Mouse (Mus musculus) liver, embryonic 16.5 days (tissue): ENCODE data around the gene Rcan1. TPM values are rescaled to one million over a fixed set of nuclear protein-coding genes. Genes with fewer than 3 reads are reported as not detected.

ENCODE experiments used
- ATAC-seq: fragments of 200-750 bp; cut with Nextera tagmentation; 2 replicates; pipeline ENCODE4 v1.8.0; 2017; ENCODE audit warnings: low read depth, mild to moderate bottlenecking, moderate number of reproducible peaks, moderate library complexity
- H3K27ac ChIP-seq: fragments of 300-500 bp; sonication (generic); 2 replicates; pipeline ENCODE4 v1.5.1; 2014; ENCODE audit warnings: mild to moderate bottlenecking, low read length
- H3K27me3 ChIP-seq: fragments of 300-500 bp; sonication (generic); 2 replicates; pipeline ENCODE4 v1.6.1; 2014; ENCODE audit warnings: low read depth, low read length, mixed read lengths; ENCODE audit not compliant: control insufficient read depth, insufficient read depth
- H3K36me3 ChIP-seq: fragments of 300-500 bp; sonication (generic); 2 replicates; pipeline ENCODE4 v1.6.1; 2014; ENCODE audit warnings: mild to moderate bottlenecking; ENCODE audit not compliant: control insufficient read depth, insufficient read depth
- H3K4me1 ChIP-seq: fragments of 300-500 bp; sonication (generic); 2 replicates; pipeline ENCODE4 v1.6.1; 2014; ENCODE audit warnings: low read depth, low read length, mixed read lengths; ENCODE audit not compliant: control insufficient read depth
- H3K4me2 ChIP-seq: fragments of 300-500 bp; sonication (generic); 2 replicates; pipeline ENCODE4 v1.6.1; 2014; ENCODE audit warnings: low read depth, low read length, mixed read lengths
- H3K4me3 ChIP-seq: fragments of 300-500 bp; sonication (generic); 2 replicates; pipeline ENCODE4 v1.5.1; 2014; ENCODE audit warnings: low read depth, mild to moderate bottlenecking, low read length
- H3K9ac ChIP-seq: fragments of 300-500 bp; sonication (generic); 2 replicates; pipeline ENCODE4 v1.6.1; 2014; ENCODE audit warnings: low read depth, low read length
- H3K9me3 ChIP-seq: fragments of 300-500 bp; sonication (generic); replicated peaks from 2 replicates; pipeline ENCODE4 v1.6.1; 2016; ENCODE audit warnings: low read length; ENCODE audit not compliant: control insufficient read depth
- WGBS: fragments of 180-500 bp; shearing (Covaris S2); extraction: QIAGEN DNeasy Blood & Tissue Kit; methylation state at CpG from one replicate; pipeline ENCODE4 v1.1.7; 2014; ENCODE audit not compliant: insufficient replicate concordance; 5-methylcytosine and 5-hydroxymethylcytosine counted together
- polyA plus RNA-seq: library from polyadenylated mRNA; unstranded; fragments of >200 nt; fragmentation: Nextera tagmentation; extraction: Ambion mirVana; gene quantifications from 2 replicates; pipeline ENCODE4 v1.2.1, GENCODE M21; 2015

Gene Rcan1
- polyA plus RNA-seq, 1 experiment from 2014 or later, result 7.4 TPM

GRCm38 (mm10) chr16:92407883-92408282 lies 62.8 kb downstream of the Rcan1 start:
- Histone ChIP-seq H3K36me3 (no peaks in the 10 kb centered on the region), H3K4me3 (no peak overlapping the region), H3K27me3 (no peaks in the 10 kb centered on the region), H3K9ac (no peak overlapping the region), H3K27ac (no peak overlapping the region), H3K4me2 (no peak overlapping the region), H3K4me1 (peaks cover 2% of the 10 kb centered on the region; the same call in 1 of the 2 replicates), H3K9me3 (no peaks in the 10 kb centered on the region)
- ATAC-seq, result no peak
- WGBS, result 72% methylated on average over 2 of the region's 2 CpGs

- H3K9me3 ChIP-seq, result no peaks in the 10 kb centered on the region
- peaks cover 27% of the 10 kb centered on the region for H3K27me3 ChIP-seq
- H3K27ac ChIP-seq, result no peak overlapping the region
- no peak overlapping the region for H3K4me2 ChIP-seq
- H3K4me3 ChIP-seq, result no peak overlapping the region
- no peaks in the 10 kb centered on the region for H3K36me3 ChIP-seq
- no peaks in the 10 kb centered on the region for H3K4me1 ChIP-seq
- H3K9ac ChIP-seq, result no peak overlapping the region
- WGBS, result 72% methylated on average over 2 of the region's 2 CpGs
- no peak for ATAC-seq
These were observed 66.5 kb downstream of the Rcan1 start for GRCm38 (mm10) chr16:92404141-92404540.

GRCm38 (mm10) chr16:92403069-92403468 lies 67.6 kb downstream of the Rcan1 start:
- H3K4me3 ChIP-seq, result no peak overlapping the region
- no peaks in the 10 kb centered on the region; the same call in 1 of the 2 replicates for H3K4me1 ChIP-seq
- no peak overlapping the region for H3K27ac ChIP-seq
- H3K9me3 ChIP-seq, result no peaks in the 10 kb centered on the region
- H3K36me3 ChIP-seq, result no peaks in the 10 kb centered on the region
- H3K27me3 ChIP-seq, result peaks cover 27% of the 10 kb centered on the region
- H3K4me2 ChIP-seq, result no peak overlapping the region
- WGBS, result 74% methylated on average over 10 of the region's 10 CpGs
- no peak overlapping the region for H3K9ac ChIP-seq
- no peak for ATAC-seq

GRCm38 (mm10) chr16:92402216-92402615 lies 68.5 kb downstream of the Rcan1 start:
- no peaks in the 10 kb centered on the region; the same call in 1 of the 2 replicates for H3K4me1 ChIP-seq
- peaks cover 27% of the 10 kb centered on the region for H3K27me3 ChIP-seq
- no peak for ATAC-seq
- H3K27ac ChIP-seq, result no peak overlapping the region
- WGBS, result 40% methylated on average over 8 of the region's 8 CpGs
- no peaks in the 10 kb centered on the region for H3K9me3 ChIP-seq
- H3K9ac ChIP-seq, result no peak overlapping the region
- H3K4me3 ChIP-seq, result no peak overlapping the region
- H3K36me3 ChIP-seq, result no peaks in the 10 kb centered on the region
- H3K4me2 ChIP-seq, result no peak overlapping the region

GRCm38 (mm10) chr16:92401206-92401605 lies 69.5 kb downstream of the Rcan1 start:
- no peaks in the 10 kb centered on the region; the same call in 1 of the 2 replicates for H3K4me1 ChIP-seq
- no peak overlapping the region for H3K9ac ChIP-seq
- H3K4me2 ChIP-seq, result no peak overlapping the region
- 56% methylated on average over 10 of the region's 10 CpGs for WGBS
- no peak overlapping the region for H3K27ac ChIP-seq
- H3K27me3 ChIP-seq, result peaks cover 27% of the 10 kb centered on the region
- no peaks in the 10 kb centered on the region for H3K9me3 ChIP-seq
- no peak for ATAC-seq
- H3K4me3 ChIP-seq, result no peak overlapping the region
- no peaks in the 10 kb centered on the region for H3K36me3 ChIP-seq

- H3K27ac ChIP-seq, result 0 out of 2 replicates have a peak overlapping the region, but pooled peaks have one; percentile 13
- peak overlapping the region; percentile 59 for H3K4me2 ChIP-seq
- 2% methylated on average over 37 of the region's 37 CpGs for WGBS
- peaks cover 27% of the 10 kb centered on the region for H3K27me3 ChIP-seq
- no peaks in the 10 kb centered on the region for H3K36me3 ChIP-seq
- ATAC-seq, result peak; percentile 88
- no peaks in the 10 kb centered on the region for H3K9me3 ChIP-seq
- H3K4me1 ChIP-seq, result no peaks in the 10 kb centered on the region; the same call in 1 of the 2 replicates
- peak overlapping the region; percentile 47 for H3K4me3 ChIP-seq
- H3K9ac ChIP-seq, result peak overlapping the region; percentile 18; the same call in 1 of the 2 replicates
These were observed 70.9 kb downstream of the Rcan1 start for GRCm38 (mm10) chr16:92399490-92400458.

GRCm38 (mm10) chr16:92398574-92399118 lies 72.0 kb downstream of the Rcan1 start:
- Histone ChIP-seq H3K9me3 (no peaks in the 10 kb centered on the region), H3K4me3 (no peak overlapping the region), H3K4me1 (no peaks in the 10 kb centered on the region; the same call in 1 of the 2 replicates), H3K9ac (no peak overlapping the region), H3K27me3 (peaks cover 27% of the 10 kb centered on the region), H3K27ac (no peak overlapping the region), H3K36me3 (no peaks in the 10 kb centered on the region), H3K4me2 (0 out of 2 replicates have a peak overlapping the region, but pooled peaks have one; percentile 59)
- WGBS, result 74% methylated on average over 6 of the region's 6 CpGs
- no peak for ATAC-seq

- H3K9ac ChIP-seq, result no peak overlapping the region
- ATAC-seq, result peak; percentile 11; the same call in 1 of the 2 replicates
- peaks cover 27% of the 10 kb centered on the region for H3K27me3 ChIP-seq
- H3K4me2 ChIP-seq, result no peak overlapping the region
- no peak overlapping the region for H3K4me3 ChIP-seq
- no peaks in the 10 kb centered on the region for H3K36me3 ChIP-seq
- H3K27ac ChIP-seq, result no peak overlapping the region
- H3K9me3 ChIP-seq, result no peaks in the 10 kb centered on the region
- 55% methylated on average over 10 of the region's 10 CpGs for WGBS
- H3K4me1 ChIP-seq, result no peaks in the 10 kb centered on the region; the same call in 1 of the 2 replicates
These were observed 72.7 kb downstream of the Rcan1 start for GRCm38 (mm10) chr16:92397745-92398573.
